Mouse (Mus musculus): ENCODE data around the gene Sass6. TPM values are rescaled to one million over a fixed set of nuclear protein-coding genes. Genes with fewer than 3 reads are reported as not detected.
A peak's percentile ranks its signal among the peaks of the same experiment; 100 is the strongest.

Gene Sass6
- total and polyA plus RNA-seq, 3 experiments, result 10.0 to 23.1 (median 12.4) TPM

DNA sequence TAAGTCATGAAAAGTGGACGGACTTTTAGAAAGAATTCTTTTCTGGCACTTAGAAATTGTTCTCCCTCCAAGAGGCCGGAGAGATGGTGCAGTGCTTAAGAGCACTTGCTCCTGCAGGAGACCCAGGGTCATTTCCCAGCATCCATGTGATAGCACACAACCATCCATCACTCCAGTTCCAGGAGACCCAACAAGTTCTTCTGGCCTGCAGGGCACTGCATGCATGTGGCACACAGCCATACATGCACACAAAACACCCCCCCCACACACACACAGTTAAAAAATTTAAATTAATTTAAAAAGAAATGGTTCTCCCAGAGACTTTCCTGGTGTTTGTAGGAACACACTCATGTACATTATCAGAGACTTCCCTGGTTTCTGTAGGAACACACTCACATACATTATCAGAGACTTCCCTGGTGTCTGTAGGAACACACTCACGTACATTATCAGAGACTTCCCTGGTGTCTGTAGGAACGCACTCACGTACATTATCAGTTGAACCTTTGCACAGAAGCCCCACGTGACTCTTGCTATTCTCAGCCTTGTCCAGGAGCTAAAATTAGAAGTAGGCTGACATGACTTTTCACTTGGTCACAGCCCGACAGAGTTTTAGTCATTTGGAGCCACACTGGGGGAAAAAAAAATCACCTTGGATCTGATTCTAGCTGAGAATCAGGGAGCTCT lies 32.2 kb upstream of the Sass6 start, which contains the start of gene Lrrc39:
Gene Lrrc39 (plus strand): TSS at position 566 of the 687 bp plus-strand sequence.
- no peaks in the 10 kb centered on the region for H3K36me3 ChIP-seq (replicated peaks in 1 of 2; ENCODE audit: control insufficient read depth in 1 of 2, insufficient read depth in 1 of 2, low read length in 1 of 2)
- H3K4me3 ChIP-seq (replicated peaks in 1 of 3; ENCODE audit: low read depth in 2 of 3, low read length in 2 of 3, poor library complexity in 1 of 3), result no peak within 1 kb of the TSS
- no peaks in the 10 kb centered on the region for H3K27me3 ChIP-seq (replicated peaks)
- no peak for TF ChIP-seq SMC3 (IDR thresholded peaks at IDR 0.05; ENCODE audit: low read depth, low read length)
- no peak for TF ChIP-seq POLR2A (IDR thresholded peaks at IDR 0.05; ENCODE audit: low read depth, low read length)
- TF ChIP-seq MEF2A (IDR thresholded peaks at IDR 0.05; ENCODE audit: borderline replicate concordance, low read depth, low read length), result peak; percentile 74; the same call in 1 of the 2 replicates
- TF ChIP-seq NRF1 (IDR thresholded peaks at IDR 0.05; ENCODE audit: low read depth, low read length), result no peak
- 0 out of 2 replicates have a peak, but pooled peaks have one; percentile 59 for TF ChIP-seq MAX (IDR thresholded peaks at IDR 0.05; ENCODE audit: low read length)
- peak; percentile 47 for TF ChIP-seq USF2 (conservative IDR thresholded peaks at IDR 0.05; ENCODE audit: low read depth, low read length)
- TF ChIP-seq USF1 (IDR thresholded peaks at IDR 0.05; ENCODE audit: low read depth, low read length), result peak; percentile 59
- TF ChIP-seq ZNF384 (IDR thresholded peaks at IDR 0.05; ENCODE audit: low read depth, low read length), result 0 out of 2 replicates have a peak, but pooled peaks have one; percentile 18
- no peak for TF ChIP-seq JUN (IDR thresholded peaks at IDR 0.05; ENCODE audit: insufficient read depth, low read depth, low read length)
- no peak for TF ChIP-seq NELFE (IDR thresholded peaks at IDR 0.05; ENCODE audit: low read depth, low read length)
- TF ChIP-seq BHLHE40 (IDR thresholded peaks at IDR 0.05; ENCODE audit: low read depth, low read length), result peak; percentile 71
- in situ Hi-C loops (cut with MboI; ENCODE audit: low pct_ligation_motif_present, low pct_unique_long_range_greater_than_20kb, low sequenced_read_pairs) (no loop called here), dilution Hi-C loops (cut with MboI; ENCODE audit: extremely low pct_ligation_motif_present, extremely low pct_unique_long_range_greater_than_20kb, low sequenced_read_pairs) (no loop called here)
- peaks cover 4% of the 10 kb centered on the region for H3K9me3 ChIP-seq (replicated peaks; ENCODE audit: low read length)
- H3K4me1 ChIP-seq (ENCODE audit: control insufficient read depth in 1 of 2, insufficient read depth in 2 of 2), result peaks cover 0 to 6% of the 10 kb centered on the region in 2 experiments; a peak in 2 of 4 replicates
- no peak within 1 kb of the TSS for H3K27ac ChIP-seq (ENCODE audit: insufficient read depth, low read depth)
- H3K9ac ChIP-seq (ENCODE audit: insufficient read depth, low read depth), result no peak within 1 kb of the TSS
- DNase-seq (ENCODE audit: extremely low read depth), result peak; percentile 12
- H3K4me2 ChIP-seq (ENCODE audit: insufficient read depth, low read depth, poor library complexity, severe bottlenecking), result peak within 1 kb of the TSS; percentile 46; the same call in 1 of the 2 replicates
- no peaks in the 10 kb centered on the region for H3K79me2 ChIP-seq (replicated peaks; ENCODE audit: control insufficient read depth, extremely low read depth, insufficient read depth, poor library complexity, severe bottlenecking)

DNA sequence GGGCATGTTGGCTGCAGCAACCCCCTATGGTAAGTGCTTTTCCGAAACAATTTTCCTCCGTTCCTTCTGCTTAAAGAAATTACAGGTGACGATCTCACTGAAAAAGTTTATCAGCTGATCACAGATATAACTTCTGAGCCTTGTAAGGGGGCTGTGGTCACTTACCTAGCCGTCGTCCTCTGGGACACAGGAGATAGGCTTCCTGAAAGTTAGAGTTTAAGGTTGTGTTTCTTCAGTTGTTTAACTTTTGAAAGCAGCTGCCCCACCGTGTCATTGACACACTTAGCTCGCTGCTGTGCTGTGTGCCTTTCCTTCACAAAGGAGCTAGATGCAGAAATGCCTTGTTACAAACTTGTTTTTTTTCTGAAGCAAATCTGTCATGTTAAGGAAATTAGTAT lies 31.7 kb upstream of the Sass6 start:
- Histone ChIP-seq H3K4me2 (ENCODE audit: insufficient read depth, low read depth, poor library complexity, severe bottlenecking) (peak overlapping the region; percentile 46; the same call in 1 of the 2 replicates), H3K4me3 (replicated peaks in 1 of 3; ENCODE audit: low read depth in 2 of 3, low read length in 2 of 3, poor library complexity in 1 of 3) (no peak overlapping the region), H3K9me3 (replicated peaks; ENCODE audit: low read length) (peaks cover 4% of the 10 kb centered on the region), H3K4me1 (ENCODE audit: control insufficient read depth in 1 of 2, insufficient read depth in 2 of 2) (peaks cover 0 to 6% of the 10 kb centered on the region in 2 experiments; a peak in 2 of 4 replicates), H3K36me3 (replicated peaks in 1 of 2; ENCODE audit: control insufficient read depth in 1 of 2, insufficient read depth in 1 of 2, low read length in 1 of 2) (no peaks in the 10 kb centered on the region), H3K27ac (ENCODE audit: insufficient read depth, low read depth) (no peak overlapping the region), H3K79me2 (replicated peaks; ENCODE audit: control insufficient read depth, extremely low read depth, insufficient read depth, poor library complexity, severe bottlenecking) (no peaks in the 10 kb centered on the region), H3K9ac (ENCODE audit: insufficient read depth, low read depth) (no peak overlapping the region), H3K27me3 (replicated peaks) (no peaks in the 10 kb centered on the region)
- no peak for DNase-seq (ENCODE audit: extremely low read depth)
- no peak for TF ChIP-seq GABPA (IDR thresholded peaks at IDR 0.05; ENCODE audit: insufficient replicate concordance, low read depth, low read length)
- TF ChIP-seq ELF1 (IDR thresholded peaks at IDR 0.05; ENCODE audit: low read depth, low read length), result no peak
- TF ChIP-seq MAZ (IDR thresholded peaks at IDR 0.05; ENCODE audit: low read depth, low read length), result no peak
- no peak for TF ChIP-seq ZC3H11A (IDR thresholded peaks at IDR 0.05; ENCODE audit: low read depth, low read length)
- TF ChIP-seq MYC (IDR thresholded peaks at IDR 0.05; ENCODE audit: low read depth, low read length), result no peak
- TF ChIP-seq SIN3A (IDR thresholded peaks at IDR 0.05; ENCODE audit: low read length), result no peak
- no peak for TF ChIP-seq TCF12 (IDR thresholded peaks at IDR 0.05; ENCODE audit: low read depth, low read length)
- no peak for TF ChIP-seq UBTF (IDR thresholded peaks at IDR 0.05; ENCODE audit: low read depth, low read length)
- TF ChIP-seq RCOR1 (conservative IDR thresholded peaks at IDR 0.05; ENCODE audit: low read depth, low read length), result no peak
- no peak for TF ChIP-seq CTCF (conservative IDR thresholded peaks at IDR 0.05 in 1 of 2, IDR thresholded peaks at IDR 0.05 in 1 of 2; ENCODE audit: low read depth in 2 of 2, low read length in 2 of 2)
- TF ChIP-seq ETS1 (conservative IDR thresholded peaks at IDR 0.05; ENCODE audit: low read depth, low read length), result no peak
- TF ChIP-seq ZMIZ1 (IDR thresholded peaks at IDR 0.05; ENCODE audit: low read depth, low read length), result no peak
- in situ Hi-C loops (cut with MboI; ENCODE audit: low pct_ligation_motif_present, low pct_unique_long_range_greater_than_20kb, low sequenced_read_pairs) (no loop called here), dilution Hi-C loops (cut with MboI; ENCODE audit: extremely low pct_ligation_motif_present, extremely low pct_unique_long_range_greater_than_20kb, low sequenced_read_pairs) (no loop called here)
